Mouse (Mus musculus): ENCODE data around the gene Hist1h3f. TPM values are rescaled to one million over a fixed set of nuclear protein-coding genes. Genes with fewer than 3 reads are reported as not detected.
A peak's percentile ranks its signal among the peaks of the same experiment; 100 is the strongest.
"Not testable (repeated sequence)": the region's sequence is repeated elsewhere in the genome, so short reads cannot be mapped to it uniquely, and the experiment has no call there.

Gene Hist1h3f
- total RNA-seq, 2 experiments from 2014 or later: 31.6 to 132 TPM

DNA sequence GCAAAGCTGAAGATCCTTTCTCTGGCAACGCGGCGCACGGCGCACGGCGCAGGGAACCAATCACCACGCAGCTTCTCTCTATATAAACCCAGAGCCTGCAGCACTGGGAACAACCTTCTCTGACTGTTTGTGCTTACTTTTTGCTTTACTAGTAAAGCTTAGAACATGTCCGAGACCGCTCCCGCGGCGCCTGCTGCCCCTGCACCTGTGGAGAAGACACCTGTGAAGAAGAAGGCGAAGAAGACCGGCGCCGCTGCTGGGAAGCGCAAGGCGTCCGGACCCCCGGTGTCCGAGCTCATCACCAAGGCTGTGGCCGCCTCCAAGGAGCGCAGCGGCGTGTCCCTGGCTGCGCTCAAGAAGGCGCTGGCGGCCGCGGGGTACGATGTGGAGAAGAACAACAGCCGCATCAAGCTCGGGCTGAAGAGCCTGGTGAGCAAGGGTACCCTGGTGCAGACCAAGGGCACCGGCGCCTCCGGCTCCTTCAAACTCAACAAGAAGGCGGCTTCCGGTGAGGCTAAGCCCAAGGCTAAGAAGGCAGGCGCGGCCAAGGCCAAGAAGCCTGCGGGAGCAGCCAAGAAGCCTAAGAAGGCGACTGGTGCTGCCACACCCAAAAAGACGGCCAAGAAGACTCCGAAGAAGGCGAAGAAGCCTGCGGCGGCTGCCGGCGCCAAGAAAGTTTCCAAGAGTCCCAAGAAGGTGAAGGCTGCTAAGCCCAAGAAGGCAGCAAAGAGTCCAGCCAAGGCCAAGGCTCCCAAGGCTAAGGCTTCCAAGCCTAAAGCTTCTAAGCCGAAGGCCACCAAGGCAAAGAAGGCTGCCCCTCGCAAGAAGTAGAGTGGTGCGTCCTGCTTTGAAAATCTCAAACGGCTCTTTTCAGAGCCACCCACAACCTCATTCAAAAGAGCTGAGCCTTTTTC lies 11.3 kb downstream of the Hist1h3f start:
- peak; percentile 66 for ATAC-seq (replicated peaks; ENCODE audit: low FRiP score, low TSS enrichment, poor library complexity, severe bottlenecking)

DNA sequence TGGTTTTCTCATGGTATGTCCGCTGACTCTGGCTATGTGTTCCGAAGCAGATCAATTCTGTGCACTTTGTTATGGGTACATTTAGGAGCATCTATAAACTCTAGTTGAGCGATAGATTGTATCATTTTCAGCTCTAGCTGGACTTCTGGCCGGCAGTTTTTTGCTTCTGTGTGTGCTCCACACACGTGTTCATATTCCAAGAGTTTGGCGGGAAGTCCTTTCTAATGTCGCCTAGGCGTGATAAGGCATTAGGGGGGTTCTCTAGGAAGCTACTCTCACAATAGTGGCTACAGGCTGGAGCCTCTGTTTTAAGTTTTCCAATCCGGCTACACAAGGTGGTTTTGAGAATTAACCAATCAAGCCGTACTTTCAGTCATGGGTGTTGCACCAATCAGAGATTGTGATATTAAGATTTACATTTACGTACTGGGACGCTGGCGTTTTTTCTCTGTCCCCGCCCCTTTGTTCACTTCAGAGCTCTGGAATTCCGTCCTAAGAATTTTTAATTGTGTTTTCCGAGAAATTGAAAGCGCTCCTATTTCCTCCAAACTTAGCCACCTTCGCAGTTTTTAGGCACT lies 12.1 kb downstream of the Hist1h3f start:
- ATAC-seq (replicated peaks; ENCODE audit: low FRiP score, low TSS enrichment, poor library complexity, severe bottlenecking): peak; percentile 60

DNA sequence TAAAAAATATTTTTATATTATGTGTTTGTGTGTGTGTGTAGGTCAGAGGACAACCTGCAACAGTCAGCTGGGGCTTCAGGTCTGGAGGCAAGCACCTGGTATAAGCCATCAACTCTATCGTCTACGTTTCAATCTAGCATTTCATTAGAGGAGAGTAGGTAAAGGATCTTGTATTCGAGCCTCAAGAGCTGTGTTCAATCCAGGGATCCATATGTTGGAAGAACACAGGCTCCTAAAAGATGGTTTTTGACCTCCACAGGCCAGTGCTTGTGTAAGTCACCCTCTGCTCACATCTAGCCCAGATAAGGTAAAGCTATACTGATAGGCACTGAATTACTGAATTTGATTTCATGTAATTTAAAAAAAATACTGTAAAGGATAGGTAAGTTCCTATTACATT lies 13.1 kb downstream of the Hist1h3f start:
- ATAC-seq (replicated peaks; ENCODE audit: low FRiP score, low TSS enrichment, poor library complexity, severe bottlenecking): no peak

DNA sequence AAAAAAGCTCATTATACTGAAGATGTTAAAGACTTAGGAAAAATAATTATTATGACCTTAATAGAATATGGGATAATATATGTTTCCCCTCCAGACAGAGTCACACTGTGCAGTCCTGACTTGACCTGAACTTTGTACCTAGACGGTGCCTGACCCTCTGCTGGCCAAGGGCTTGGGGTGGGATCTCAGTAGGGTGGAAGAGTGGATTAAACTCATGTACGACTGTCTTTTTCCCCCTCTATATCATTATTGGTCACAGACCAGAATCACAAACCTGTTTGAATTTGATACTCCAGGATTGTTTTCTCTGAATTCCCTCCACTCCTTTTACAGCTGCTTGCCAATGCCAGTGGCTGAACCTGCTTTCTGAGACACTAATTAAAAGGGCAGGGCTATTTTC lies 16.8 kb downstream of the Hist1h3f start:
- ATAC-seq (replicated peaks; ENCODE audit: low FRiP score, low TSS enrichment, poor library complexity, severe bottlenecking): not testable (repeated sequence)

DNA sequence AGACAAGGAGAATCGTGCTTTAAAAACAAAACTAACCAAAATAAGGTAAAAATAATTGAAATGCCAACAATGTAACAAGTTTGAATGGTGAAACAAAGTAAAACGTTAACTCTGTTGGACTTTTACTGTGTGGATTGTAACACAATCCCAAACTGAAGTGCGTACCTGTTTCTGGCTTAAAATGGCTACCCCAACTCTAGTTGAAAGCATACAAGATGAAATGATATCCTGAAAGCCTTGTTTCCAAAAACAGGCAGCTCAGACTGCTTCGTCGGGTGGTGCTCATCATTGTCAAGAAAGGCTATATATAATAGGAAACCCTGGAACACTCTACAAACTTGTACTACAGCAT lies 17.7 kb downstream of the Hist1h3f start:
- ATAC-seq (replicated peaks; ENCODE audit: low FRiP score, low TSS enrichment, poor library complexity, severe bottlenecking): not testable (repeated sequence)

DNA sequence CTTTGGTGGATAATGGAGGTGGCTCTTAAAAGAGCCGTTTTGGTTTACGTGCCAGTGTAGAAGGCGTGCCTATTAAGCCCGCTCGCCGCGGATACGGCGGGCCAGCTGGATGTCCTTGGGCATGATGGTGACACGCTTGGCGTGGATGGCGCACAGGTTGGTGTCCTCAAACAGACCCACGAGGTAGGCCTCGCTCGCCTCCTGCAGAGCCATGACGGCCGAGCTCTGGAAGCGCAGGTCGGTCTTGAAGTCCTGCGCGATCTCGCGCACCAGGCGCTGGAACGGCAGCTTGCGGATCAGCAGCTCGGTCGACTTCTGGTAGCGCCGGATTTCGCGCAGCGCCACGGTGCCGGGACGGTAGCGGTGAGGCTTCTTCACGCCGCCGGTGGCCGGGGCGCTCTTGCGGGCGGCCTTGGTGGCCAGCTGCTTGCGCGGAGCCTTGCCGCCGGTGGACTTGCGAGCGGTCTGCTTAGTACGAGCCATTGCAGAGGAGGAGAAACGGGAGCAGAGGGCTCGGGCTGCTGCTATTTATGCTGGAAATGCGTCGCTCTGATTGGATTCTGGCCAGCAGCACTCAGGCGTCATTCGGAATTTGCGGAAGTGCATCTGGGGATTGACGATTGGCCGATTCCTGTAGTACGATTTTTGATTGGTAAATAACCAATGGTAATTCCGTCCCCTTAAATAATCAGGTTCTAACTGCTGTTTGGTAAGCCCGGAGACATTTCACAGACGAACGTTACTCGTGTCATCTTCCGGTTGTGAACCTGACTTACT lies 18.2 kb downstream of the Hist1h3f start, which contains the start of gene Hist1h3e:
Gene Hist1h3e, minus strand, starts transcription at position 487 of the 777 bp plus-strand sequence.
- ATAC-seq (replicated peaks; ENCODE audit: low FRiP score, low TSS enrichment, poor library complexity, severe bottlenecking): peak; percentile 84

DNA sequence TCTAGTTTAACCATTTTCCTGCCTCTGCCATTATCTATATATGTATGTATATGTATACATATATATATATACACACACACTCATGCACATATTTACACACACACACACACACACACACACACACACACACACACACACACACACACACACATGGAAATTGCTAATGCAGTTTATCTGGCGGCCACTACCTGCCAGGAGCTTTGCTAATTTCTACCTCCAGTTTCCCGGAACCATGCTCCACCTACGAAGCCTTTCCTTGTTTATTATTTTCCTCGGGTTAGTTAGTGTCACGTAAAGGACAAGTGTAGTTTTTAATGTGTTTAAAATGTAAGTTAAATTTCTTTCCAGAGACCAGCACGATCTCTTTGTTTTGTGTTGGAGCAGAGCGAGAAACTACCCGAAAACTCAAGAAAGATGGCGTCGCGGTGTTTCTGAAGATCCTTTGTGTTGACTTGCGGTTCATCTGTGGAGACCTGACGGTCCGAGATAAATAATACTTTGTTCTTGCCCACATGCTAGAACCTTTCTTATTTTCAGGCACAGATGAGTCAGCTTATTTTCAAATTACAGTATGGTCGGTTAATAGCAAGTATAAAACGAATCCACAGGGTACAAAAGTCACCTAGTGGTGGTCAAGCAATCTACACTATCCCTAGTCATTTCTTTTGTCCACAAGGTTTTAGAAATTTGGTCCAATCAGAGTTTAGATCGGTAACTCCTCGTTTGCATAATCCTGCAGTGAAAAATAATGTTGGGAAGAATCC lies 19.0 kb downstream of the Hist1h3f start:
- ATAC-seq (replicated peaks; ENCODE audit: low FRiP score, low TSS enrichment, poor library complexity, severe bottlenecking): peak; percentile 65

DNA sequence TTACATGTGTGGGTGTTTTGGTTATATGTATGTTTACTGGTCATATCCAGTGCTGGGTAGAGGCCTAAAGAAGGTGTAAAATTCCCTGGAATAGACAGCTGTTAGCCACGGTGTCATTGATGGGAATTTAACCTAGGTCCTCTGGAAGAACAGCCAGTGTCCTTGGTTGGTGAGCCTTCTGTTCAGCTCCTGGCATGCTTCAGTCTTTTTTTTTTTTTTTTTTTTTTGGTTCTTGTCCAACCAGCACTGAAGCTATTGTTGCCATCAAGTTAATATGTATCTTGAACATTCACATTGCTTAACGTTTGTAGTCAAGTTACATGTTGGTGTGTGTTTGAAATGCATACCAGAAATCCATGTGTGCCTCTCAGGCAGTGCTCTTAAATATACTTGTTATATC lies 20.6 kb downstream of the Hist1h3f start:
- ATAC-seq (replicated peaks; ENCODE audit: low FRiP score, low TSS enrichment, poor library complexity, severe bottlenecking): no peak

DNA sequence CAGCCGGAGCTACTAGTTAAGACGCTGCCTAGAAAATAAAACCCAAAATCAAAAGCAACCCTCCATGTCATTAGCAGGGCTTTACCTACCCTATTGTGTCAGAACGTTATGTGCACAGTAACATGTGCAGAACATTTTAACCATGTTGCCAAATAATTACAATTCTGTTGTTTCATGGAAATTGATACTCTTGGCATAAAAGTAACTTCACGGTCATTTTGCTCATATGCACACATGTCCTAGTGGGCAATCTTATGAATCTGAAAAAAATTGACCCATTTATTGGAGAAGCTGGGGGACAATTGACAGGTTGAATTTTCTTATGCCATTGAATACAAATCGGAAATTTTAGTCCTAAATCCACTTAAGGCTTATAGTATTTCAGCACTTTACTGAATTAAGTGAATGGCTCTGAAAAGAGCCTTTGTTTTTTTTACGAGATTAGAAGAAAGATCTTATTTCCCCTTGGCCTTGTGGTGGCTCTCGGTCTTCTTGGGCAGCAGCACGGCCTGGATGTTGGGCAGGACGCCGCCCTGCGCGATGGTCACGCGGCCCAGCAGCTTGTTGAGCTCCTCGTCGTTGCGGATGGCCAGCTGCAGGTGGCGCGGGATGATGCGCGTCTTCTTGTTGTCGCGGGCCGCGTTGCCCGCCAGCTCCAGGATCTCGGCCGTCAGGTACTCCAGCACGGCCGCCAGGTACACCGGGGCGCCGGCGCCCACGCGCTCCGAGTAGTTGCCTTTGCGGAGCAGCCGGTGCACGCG lies 26.6 kb downstream of the Hist1h3f start:
- ATAC-seq (replicated peaks; ENCODE audit: low FRiP score, low TSS enrichment, poor library complexity, severe bottlenecking): not testable (repeated sequence)

DNA sequence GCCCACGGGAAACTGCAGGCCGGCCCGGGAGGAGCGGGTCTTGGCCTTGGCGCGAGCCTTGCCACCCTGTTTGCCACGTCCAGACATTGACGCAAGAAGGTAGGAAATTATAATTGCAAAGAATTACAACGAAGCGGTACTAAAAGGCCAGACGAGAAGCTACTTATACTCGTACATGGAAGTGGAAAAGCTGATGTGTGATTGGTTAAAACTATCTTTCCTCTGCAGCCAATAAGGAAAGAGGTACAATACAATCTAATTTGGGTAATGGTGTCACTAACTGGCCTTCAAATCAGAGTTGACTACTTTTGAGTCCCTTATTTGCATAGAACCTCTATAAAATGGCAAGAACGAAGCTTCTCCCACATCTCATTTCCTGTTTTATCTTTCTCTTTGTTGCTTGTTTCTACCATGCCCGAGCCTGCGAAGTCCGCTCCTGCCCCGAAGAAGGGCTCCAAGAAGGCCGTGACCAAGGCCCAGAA lies 27.2 kb downstream of the Hist1h3f start, which contains the start of the genes Hist1h2ae and Hist1h2bg:
Gene Hist1h2ae, minus strand, starts transcription at position 199 of the 482 bp plus-strand sequence.
Gene Hist1h2bg, plus strand, starts transcription at position 375 of the 482 bp plus-strand sequence.
- ATAC-seq (replicated peaks; ENCODE audit: low FRiP score, low TSS enrichment, poor library complexity, severe bottlenecking): peak; percentile 78

DNA sequence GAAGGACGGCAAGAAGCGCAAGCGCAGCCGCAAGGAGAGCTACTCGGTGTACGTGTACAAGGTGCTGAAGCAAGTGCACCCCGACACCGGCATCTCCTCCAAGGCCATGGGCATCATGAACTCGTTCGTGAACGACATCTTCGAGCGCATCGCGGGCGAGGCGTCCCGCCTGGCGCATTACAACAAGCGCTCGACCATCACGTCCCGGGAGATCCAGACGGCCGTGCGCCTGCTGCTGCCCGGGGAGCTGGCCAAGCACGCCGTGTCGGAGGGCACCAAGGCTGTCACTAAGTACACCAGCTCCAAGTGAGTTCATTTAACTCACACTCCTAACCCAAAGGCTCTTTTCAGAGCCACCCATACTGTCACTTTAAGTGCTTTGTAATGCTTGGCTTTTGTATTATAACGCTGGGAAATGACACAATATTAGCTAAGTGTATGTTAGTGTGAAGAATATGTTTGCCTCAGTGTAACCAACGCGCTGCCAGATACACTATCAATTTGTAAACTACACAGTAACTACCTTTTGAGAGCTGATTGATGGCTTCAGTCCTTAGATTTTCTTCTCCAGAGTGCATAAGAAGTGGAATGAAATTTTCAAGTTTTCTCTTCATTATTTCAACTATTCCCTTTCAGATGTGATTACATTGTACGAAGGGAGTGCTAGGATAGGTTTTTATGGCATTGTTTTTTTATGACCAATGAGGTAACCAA lies 27.8 kb downstream of the Hist1h3f start:
- peak; percentile 25 for ATAC-seq (replicated peaks; ENCODE audit: low FRiP score, low TSS enrichment, poor library complexity, severe bottlenecking)

DNA sequence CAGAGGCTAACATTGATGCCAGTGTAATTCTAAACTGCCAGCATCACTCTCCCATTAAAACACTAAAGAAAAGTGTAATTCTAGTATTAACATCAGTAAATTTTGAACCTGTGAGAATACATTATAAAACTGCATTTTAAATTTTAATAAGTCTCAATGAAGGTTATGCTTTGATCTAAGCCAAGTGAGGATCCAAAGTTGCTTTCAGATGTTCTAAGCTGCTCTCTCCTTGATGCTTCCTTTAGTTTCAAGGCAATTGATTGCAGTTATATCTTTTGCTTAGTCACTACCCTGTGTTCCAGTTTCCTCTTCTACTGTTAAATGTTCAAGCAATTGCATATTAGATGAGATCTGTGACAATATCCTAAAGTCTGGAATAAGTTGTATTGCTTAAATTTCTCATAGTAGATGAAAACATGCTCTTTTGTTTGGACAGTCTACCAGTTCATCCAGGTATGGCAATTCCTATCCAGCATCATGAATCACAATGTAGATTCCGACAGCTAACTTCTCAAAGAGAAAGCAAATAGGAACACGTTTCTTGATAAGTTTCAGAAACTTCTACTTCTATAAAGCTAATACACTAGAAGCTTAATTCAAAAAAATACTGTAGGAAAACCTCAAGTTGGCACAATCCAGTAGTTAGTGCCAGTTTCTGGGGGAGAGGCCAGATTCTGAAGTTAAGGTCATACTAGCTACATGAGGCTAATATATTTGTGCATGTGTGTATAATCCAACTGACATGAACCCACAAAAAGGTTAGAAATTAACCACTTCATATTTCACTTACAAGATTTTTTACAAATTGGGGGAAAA lies 28.6 kb downstream of the Hist1h3f start:
- ATAC-seq (replicated peaks; ENCODE audit: low FRiP score, low TSS enrichment, poor library complexity, severe bottlenecking): no peak

DNA sequence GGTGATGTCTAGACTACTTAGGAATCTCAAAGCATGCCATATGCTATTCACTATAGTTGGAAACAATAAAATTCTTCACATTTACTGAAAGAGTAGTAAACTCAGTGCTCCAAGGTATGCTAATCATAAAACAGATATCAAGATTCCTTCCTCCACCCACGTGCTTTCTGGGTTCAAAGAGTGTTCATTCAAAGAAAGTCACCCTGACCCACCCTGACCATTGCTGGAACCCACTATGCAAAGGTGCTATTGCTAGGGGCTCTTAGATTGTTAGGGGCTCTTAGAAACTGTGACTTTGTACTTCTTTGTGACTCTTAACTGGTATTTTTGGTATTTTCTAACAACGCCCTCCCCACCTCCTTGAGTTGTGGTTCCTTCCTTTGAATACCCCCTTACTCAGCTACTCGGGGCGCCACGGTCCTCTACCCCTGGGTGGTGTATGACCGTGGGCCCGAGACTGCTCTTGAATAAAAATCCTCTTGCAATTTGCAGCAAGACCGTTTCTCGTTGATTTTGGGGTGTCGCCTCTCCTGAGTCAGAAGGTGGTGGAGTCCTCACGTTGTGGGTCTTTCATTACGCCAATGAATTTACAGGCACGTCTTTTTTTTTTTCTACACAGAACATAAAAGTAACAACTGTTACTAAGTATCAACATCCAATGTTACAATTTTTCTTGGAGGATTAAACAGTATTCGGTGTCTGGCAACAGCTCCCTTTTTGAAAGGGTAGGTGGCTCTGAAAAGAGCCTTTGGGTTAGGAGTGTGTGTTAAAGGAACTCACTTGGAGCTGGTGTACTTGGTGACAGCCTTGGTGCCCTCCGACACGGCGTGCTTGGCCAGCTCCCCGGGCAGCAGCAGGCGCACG lies 29.4 kb downstream of the Hist1h3f start:
- not testable (repeated sequence) for ATAC-seq (replicated peaks; ENCODE audit: low FRiP score, low TSS enrichment, poor library complexity, severe bottlenecking)

DNA sequence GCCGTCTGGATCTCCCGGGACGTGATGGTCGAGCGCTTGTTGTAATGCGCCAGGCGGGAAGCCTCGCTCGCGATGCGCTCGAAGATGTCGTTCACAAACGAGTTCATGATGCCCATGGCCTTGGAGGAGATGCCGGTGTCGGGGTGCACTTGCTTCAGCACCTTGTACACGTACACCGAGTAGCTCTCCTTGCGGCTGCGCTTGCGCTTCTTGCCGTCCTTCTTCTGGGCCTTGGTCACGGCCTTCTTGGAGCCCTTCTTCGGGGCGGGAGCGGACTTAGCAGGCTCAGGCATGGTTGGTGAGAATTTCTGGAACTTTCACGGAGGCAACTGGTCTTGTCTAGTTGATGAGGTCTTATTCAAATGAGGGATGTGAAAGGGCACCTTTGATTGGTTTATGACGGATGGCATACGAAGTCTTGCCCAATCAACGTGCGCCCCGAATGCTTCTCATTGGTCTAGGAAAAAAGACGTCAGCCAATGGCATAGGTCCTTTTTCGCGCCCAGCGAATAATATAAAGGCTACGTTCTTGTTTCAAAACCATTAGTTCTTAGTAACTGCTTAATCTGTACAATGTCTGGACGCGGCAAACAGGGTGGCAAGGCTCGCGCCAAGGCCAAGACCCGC lies 30.2 kb downstream of the Hist1h3f start, which contains the start of the genes Hist1h2bf and Hist1h2ad:
Gene Hist1h2bf, minus strand, starts transcription at position 299 of the 627 bp plus-strand sequence.
Gene Hist1h2ad, plus strand, starts transcription at position 484 of the 627 bp plus-strand sequence.
- ATAC-seq (replicated peaks; ENCODE audit: low FRiP score, low TSS enrichment, poor library complexity, severe bottlenecking): peak; percentile 70

DNA sequence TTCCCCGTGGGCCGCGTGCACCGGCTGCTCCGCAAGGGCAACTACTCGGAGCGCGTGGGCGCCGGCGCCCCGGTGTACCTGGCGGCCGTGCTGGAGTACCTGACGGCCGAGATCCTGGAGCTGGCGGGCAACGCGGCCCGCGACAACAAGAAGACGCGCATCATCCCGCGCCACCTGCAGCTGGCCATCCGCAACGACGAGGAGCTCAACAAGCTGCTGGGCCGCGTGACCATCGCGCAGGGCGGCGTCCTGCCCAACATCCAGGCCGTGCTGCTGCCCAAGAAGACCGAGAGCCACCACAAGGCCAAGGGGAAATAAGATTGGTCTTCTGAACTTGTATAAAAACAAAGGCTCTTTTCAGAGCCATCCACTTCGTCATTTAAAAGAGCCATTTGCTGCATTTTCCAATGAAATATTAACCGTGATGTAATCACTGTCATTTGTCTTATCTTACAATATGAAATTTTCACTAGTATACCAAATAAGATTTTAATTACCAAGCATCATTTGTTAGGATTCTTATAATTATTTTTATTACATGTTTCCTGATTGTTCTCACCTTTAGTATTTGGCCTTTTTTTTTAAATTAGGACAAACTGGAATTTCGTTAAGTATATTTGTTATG lies 30.8 kb downstream of the Hist1h3f start:
- not testable (repeated sequence) for ATAC-seq (replicated peaks; ENCODE audit: low FRiP score, low TSS enrichment, poor library complexity, severe bottlenecking)

Measured in megakaryocyte-erythroid progenitor cell, adult 5-6 weeks (primary cell).